Mouse (Mus musculus) heart, embryonic 11.5 days (tissue): ENCODE measurements around the gene Plet1. TPM values are rescaled to one million over a fixed set of nuclear protein-coding genes. Genes with fewer than 3 reads are reported as not detected.

Experiments
- ATAC-seq: fragments of 200-750 bp; cut with Nextera tagmentation; replicated peaks from 2 replicates; pipeline ENCODE4 v1.8.0; 2017; ENCODE audit warnings: moderate library complexity; ENCODE audit not compliant: insufficient number of reproducible peaks, low FRiP score, low TSS enrichment
- H3K27ac ChIP-seq: fragments of 300-500 bp; sonication (generic); 2 replicates; pipeline ENCODE4 v1.5.1; 2014; ENCODE audit warnings: mild to moderate bottlenecking, low read depth, low read length
- H3K27me3 ChIP-seq: fragments of 300-500 bp; sonication (generic); 2 replicates; pipeline ENCODE4 v1.6.1; 2014; ENCODE audit warnings: mild to moderate bottlenecking, low read length, mixed read lengths; ENCODE audit not compliant: control insufficient read depth, insufficient read depth
- H3K36me3 ChIP-seq: fragments of 300-500 bp; sonication (generic); 2 replicates; pipeline ENCODE4 v1.6.1; 2014; ENCODE audit warnings: mild to moderate bottlenecking, low read length, moderate library complexity, mixed read lengths; ENCODE audit not compliant: control insufficient read depth, insufficient read depth
- H3K4me1 ChIP-seq: fragments of 300-500 bp; sonication (generic); 2 replicates; pipeline ENCODE4 v1.6.1; 2014; ENCODE audit warnings: low read length; ENCODE audit not compliant: control insufficient read depth, insufficient read depth
- H3K4me2 ChIP-seq: fragments of 300-500 bp; sonication (generic); 2 replicates; pipeline ENCODE4 v1.6.1; 2014; ENCODE audit warnings: mild to moderate bottlenecking, moderate library complexity
- H3K4me3 ChIP-seq: fragments of 300-500 bp; sonication (generic); 2 replicates; pipeline ENCODE4 v1.5.1; 2014; ENCODE audit warnings: low read depth, low read length
- H3K9ac ChIP-seq: fragments of 300-500 bp; sonication (generic); 2 replicates; pipeline ENCODE4 v1.6.1; 2014; ENCODE audit warnings: mild to moderate bottlenecking, low read depth, low read length, moderate library complexity
- H3K9me3 ChIP-seq: fragments of 300-500 bp; sonication (generic); replicated peaks from 2 replicates; pipeline ENCODE4 v1.6.1; 2016; ENCODE audit warnings: low read length; ENCODE audit not compliant: control insufficient read depth
- WGBS: fragments of 180-500 bp; shearing (Covaris S2); extraction: QIAGEN DNeasy Blood & Tissue Kit; methylation state at CpG from one replicate; pipeline ENCODE4 v1.1.7; 2014; ENCODE audit not compliant: insufficient replicate concordance; 5-methylcytosine and 5-hydroxymethylcytosine counted together
- polyA plus RNA-seq: library from polyadenylated mRNA; unstranded; fragments of >200 nt; fragmentation: Nextera tagmentation; extraction: Ambion mirVana; gene quantifications from 2 replicates; pipeline ENCODE4 v1.2.1, GENCODE M21; 2014

Gene Plet1
- polyA plus RNA-seq, 1 experiment from 2014 or later: 0.23 TPM

DNA sequence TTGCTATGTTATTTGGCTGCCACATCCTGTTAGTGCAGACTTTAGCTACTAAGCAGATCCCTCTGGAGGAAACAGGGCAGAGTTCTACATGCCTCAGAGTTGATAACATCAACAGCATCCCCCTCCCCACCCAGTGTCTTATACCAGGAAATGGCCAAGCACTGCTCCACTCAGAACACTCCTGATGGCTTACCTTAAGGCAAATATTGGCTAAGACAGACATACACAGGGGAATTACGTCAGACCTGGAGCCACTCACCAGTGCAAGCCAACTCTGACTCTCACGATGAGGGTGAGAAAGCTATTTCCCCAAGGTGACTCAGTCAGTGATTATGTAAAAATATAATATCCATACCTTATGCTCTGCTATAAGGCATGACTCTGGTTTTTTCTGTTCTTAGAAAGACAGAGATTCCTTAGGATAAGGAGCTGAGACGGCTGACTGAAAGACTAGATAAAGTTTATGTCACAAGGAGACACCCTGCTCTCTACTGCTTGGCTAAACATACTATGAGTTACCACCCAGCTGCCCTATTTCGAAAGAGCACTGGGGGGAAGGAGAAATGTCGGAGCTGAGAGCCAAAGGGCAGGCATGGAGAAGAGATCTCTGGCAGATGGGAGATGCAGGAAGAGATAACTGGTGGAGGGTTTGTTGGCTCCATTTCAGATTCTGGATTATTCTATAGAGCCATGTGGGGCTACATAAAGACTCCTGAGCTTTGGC is 23.8 kb upstream of the Plet1 start:
- H3K4me1 ChIP-seq: peaks cover 3% of the 10 kb centered on the region; the same call in 1 of the 2 replicates
- H3K9me3 ChIP-seq: no peaks in the 10 kb centered on the region
- no peak for ATAC-seq
- no peaks in the 10 kb centered on the region for H3K36me3 ChIP-seq
- no peak overlapping the region for H3K4me2 ChIP-seq
- no peaks in the 10 kb centered on the region for H3K27me3 ChIP-seq
- no peak overlapping the region for H3K4me3 ChIP-seq
- 64% methylated on average over 5 of the region's 5 CpGs for WGBS
- H3K9ac ChIP-seq: no peak overlapping the region
- no peak overlapping the region for H3K27ac ChIP-seq

DNA sequence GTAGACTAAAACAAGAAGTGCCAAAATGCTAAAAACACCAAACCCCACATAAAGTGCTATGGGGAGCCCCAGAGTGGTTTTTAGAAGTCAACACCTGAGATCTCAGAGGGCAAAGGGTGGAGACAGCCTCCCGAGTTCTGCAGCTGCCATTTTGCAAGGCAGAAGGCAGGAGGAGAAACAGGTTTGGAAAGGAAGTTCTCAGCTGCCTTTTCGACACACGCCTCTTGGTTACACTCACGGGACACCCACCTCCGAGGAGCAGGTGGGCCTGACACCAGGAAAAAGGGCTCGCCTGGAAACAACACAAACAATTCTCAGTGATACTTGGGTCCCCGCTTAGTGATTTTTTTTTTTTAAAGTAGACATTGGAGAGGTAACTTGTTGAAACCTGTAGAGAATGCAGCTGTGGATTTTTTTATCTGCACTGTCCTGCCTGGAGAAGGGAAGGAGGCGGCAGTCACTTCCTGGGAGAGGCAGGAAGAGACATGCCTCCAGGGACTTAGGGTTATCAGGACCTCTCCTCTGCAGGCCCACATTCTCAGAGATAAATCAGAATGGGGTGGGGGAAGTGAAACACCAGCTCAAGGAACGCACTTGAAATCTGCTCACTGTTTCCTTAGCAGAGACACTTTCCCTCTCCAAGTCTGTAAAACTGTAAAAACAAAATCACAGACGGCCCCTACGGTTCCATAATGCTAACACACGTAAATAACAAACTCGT is 23.0 kb upstream of the Plet1 start:
- 36% methylated on average over 13 of the region's 13 CpGs for WGBS
- Histone ChIP-seq H3K36me3 (no peaks in the 10 kb centered on the region), H3K27ac (no peak overlapping the region), H3K9ac (no peak overlapping the region), H3K4me1 (peaks cover 3% of the 10 kb centered on the region; the same call in 1 of the 2 replicates), H3K27me3 (no peaks in the 10 kb centered on the region), H3K4me2 (no peak overlapping the region), H3K4me3 (no peak overlapping the region), H3K9me3 (no peaks in the 10 kb centered on the region)
- no peak for ATAC-seq

DNA sequence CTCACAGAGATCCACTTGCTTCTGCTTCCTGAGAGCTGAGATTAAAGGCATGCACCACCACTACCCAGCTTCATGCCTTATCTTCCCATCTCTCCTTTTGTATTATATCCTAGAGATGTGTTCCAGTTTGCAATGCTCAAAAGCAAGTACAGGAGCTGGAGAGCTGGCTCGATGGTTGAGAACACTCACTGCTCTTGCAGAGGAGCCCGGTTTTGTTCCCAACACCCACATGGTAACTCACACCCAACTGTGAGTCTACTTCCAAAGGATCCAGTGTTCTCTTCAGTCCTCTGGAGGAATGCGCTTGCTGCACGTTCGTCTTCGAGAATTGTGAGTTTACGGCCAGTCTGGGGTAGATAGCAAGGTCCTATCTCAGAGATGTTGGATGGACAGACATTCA is 19.0 kb upstream of the Plet1 start:
- Histone ChIP-seq H3K9ac (no peak overlapping the region), H3K4me1 (peaks cover 13% of the 10 kb centered on the region; the same call in 1 of the 2 replicates), H3K36me3 (no peaks in the 10 kb centered on the region), H3K27me3 (peaks cover 10% of the 10 kb centered on the region), H3K27ac (no peak overlapping the region), H3K4me3 (no peak overlapping the region), H3K4me2 (no peak overlapping the region), H3K9me3 (no peaks in the 10 kb centered on the region)
- no peak for ATAC-seq
- 72% methylated on average over 7 of the region's 7 CpGs for WGBS

GRCm38 (mm10) chr9:50475745-50476144 is 18.6 kb upstream of the Plet1 start:
- H3K4me2 ChIP-seq: no peak overlapping the region
- no peaks in the 10 kb centered on the region for H3K9me3 ChIP-seq
- no peak overlapping the region for H3K27ac ChIP-seq
- H3K27me3 ChIP-seq: peaks cover 10% of the 10 kb centered on the region
- ATAC-seq: no peak
- H3K4me1 ChIP-seq: peaks cover 10% of the 10 kb centered on the region; the same call in 1 of the 2 replicates
- no peak overlapping the region for H3K9ac ChIP-seq
- WGBS: 79% methylated on average over 8 of the region's 8 CpGs
- H3K36me3 ChIP-seq: no peaks in the 10 kb centered on the region
- no peak overlapping the region for H3K4me3 ChIP-seq

- Histone ChIP-seq H3K27ac (no peak overlapping the region), H3K4me1 (peaks cover 9% of the 10 kb centered on the region; the same call in 1 of the 2 replicates), H3K27me3 (peaks cover 10% of the 10 kb centered on the region), H3K9ac (no peak overlapping the region), H3K9me3 (no peaks in the 10 kb centered on the region), H3K36me3 (no peaks in the 10 kb centered on the region), H3K4me2 (no peak overlapping the region), H3K4me3 (no peak overlapping the region)
- WGBS: 56% methylated on average over 7 of the region's 7 CpGs
- no peak for ATAC-seq
These were observed 17.7 kb upstream of the Plet1 start for GRCm38 (mm10) chr9:50476651-50477050.

GRCm38 (mm10) chr9:50477270-50477669 is 17.1 kb upstream of the Plet1 start:
- ATAC-seq: no peak
- peaks cover 10% of the 10 kb centered on the region for H3K27me3 ChIP-seq
- H3K36me3 ChIP-seq: no peaks in the 10 kb centered on the region
- no peak overlapping the region for H3K9ac ChIP-seq
- H3K4me3 ChIP-seq: no peak overlapping the region
- no peaks in the 10 kb centered on the region for H3K9me3 ChIP-seq
- no peak overlapping the region for H3K27ac ChIP-seq
- WGBS: 71% methylated on average over 9 of the region's 9 CpGs
- peaks cover 9% of the 10 kb centered on the region; the same call in 1 of the 2 replicates for H3K4me1 ChIP-seq
- H3K4me2 ChIP-seq: no peak overlapping the region

DNA sequence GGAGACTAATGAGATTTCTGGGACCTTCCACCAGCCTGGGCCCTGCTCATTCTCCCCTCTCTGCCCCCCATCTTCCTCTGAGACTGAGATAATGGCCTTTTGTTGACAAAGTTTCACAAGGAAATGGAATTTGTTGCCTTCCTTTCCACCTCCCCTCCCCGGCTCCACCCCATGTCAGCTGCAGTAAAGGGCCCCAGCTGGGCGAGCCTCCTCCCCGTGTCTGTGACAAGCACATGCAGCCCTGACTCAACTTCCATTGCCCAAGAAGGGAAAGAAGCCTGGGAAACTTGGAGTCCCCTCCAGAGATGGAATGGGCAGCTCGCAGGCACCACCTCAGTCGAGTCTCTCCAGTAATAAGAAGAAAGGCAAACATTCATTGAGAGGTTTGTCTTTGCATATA is 15.5 kb upstream of the Plet1 start:
- peaks cover 9% of the 10 kb centered on the region; the same call in 1 of the 2 replicates for H3K4me1 ChIP-seq
- H3K4me2 ChIP-seq: no peak overlapping the region; the same call in 1 of the 2 replicates
- peaks cover 10% of the 10 kb centered on the region for H3K27me3 ChIP-seq
- H3K4me3 ChIP-seq: no peak overlapping the region
- H3K9me3 ChIP-seq: no peaks in the 10 kb centered on the region
- 7% methylated on average over 5 of the region's 5 CpGs for WGBS
- no peak overlapping the region for H3K27ac ChIP-seq
- H3K36me3 ChIP-seq: no peaks in the 10 kb centered on the region
- no peak for ATAC-seq
- H3K9ac ChIP-seq: no peak overlapping the region

DNA sequence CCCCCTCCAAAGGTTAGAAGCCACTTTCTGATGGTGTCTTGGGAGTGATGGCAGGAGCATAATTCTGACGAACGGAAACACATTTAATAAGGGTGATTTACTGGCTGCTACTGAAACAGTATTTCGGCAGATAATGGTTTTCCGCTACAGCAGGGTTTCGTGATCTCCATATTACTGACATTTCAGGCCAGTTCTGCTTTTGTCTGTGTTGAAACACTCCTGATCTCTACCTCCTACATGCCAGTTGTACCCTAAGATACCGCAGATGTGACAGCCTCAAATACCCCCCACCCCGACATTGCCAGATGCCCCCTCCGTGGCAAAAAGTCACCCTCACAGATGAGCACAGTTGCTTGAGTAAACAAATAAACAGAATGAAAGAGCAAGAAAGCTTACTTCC is 14.8 kb upstream of the Plet1 start:
- no peaks in the 10 kb centered on the region for H3K9me3 ChIP-seq
- peaks cover 10% of the 10 kb centered on the region for H3K27me3 ChIP-seq
- H3K4me1 ChIP-seq: peaks cover 9% of the 10 kb centered on the region; the same call in 1 of the 2 replicates
- no peak overlapping the region for H3K9ac ChIP-seq
- H3K4me2 ChIP-seq: peak overlapping the region; percentile 34
- no peak for ATAC-seq
- 24% methylated on average over 8 of the region's 8 CpGs for WGBS
- H3K36me3 ChIP-seq: no peaks in the 10 kb centered on the region
- H3K4me3 ChIP-seq: no peak overlapping the region
- no peak overlapping the region for H3K27ac ChIP-seq
